Mouse (Mus musculus) liver, embryonic 11.5 days (tissue): ENCODE measurements around the gene Tbpl1. TPM values are rescaled to one million over a fixed set of nuclear protein-coding genes. Genes with fewer than 3 reads are reported as not detected.
A peak's percentile ranks its signal among the peaks of the same experiment; 100 is the strongest.

ENCODE experiments used
- ATAC-seq: fragments of 200-750 bp; cut with Nextera tagmentation; replicated peaks from 2 replicates; pipeline ENCODE4 v1.8.0; 2017; ENCODE audit warnings: moderate number of reproducible peaks, mild to moderate bottlenecking, moderate TSS enrichment, moderate library complexity; ENCODE audit not compliant: low FRiP score
- DNase-seq: peaks from one replicate; pipeline ENCODE4 v3.0.0-alpha.2; 2017; ENCODE audit warnings: low spot score
- H3K27ac ChIP-seq: fragments of 300-500 bp; sonication (generic); 2 replicates; pipeline ENCODE4 v1.5.1; 2014; ENCODE audit warnings: mild to moderate bottlenecking, low read depth, low read length, control low read depth
- H3K27me3 ChIP-seq: fragments of 300-500 bp; sonication (generic); replicated peaks from 2 replicates; pipeline ENCODE4 v1.6.1; 2014; ENCODE audit warnings: low read length, mixed read lengths; ENCODE audit not compliant: control insufficient read depth, insufficient read depth
- H3K36me3 ChIP-seq: fragments of 300-500 bp; sonication (generic); 2 replicates; pipeline ENCODE4 v1.6.1; 2014; ENCODE audit warnings: mild to moderate bottlenecking, low read length, moderate library complexity, mixed read lengths; ENCODE audit not compliant: control insufficient read depth, insufficient read depth
- H3K4me1 ChIP-seq: fragments of 300-500 bp; sonication (generic); replicated peaks from 2 replicates; pipeline ENCODE4 v1.6.1; 2014; ENCODE audit warnings: low read length, mixed read lengths; ENCODE audit not compliant: control insufficient read depth, insufficient read depth
- H3K4me2 ChIP-seq: fragments of 300-500 bp; sonication (generic); 2 replicates; pipeline ENCODE4 v1.6.1; 2014; ENCODE audit warnings: mild to moderate bottlenecking, control low read depth, moderate library complexity
- H3K4me3 ChIP-seq: fragments of 300-500 bp; sonication (generic); 2 replicates; pipeline ENCODE4 v1.5.1; 2014; ENCODE audit warnings: low read depth, low read length, control low read depth
- H3K9ac ChIP-seq: fragments of 300-500 bp; sonication (generic); 2 replicates; pipeline ENCODE4 v1.6.1; 2014; ENCODE audit warnings: low read depth, low read length, control low read depth
- H3K9me3 ChIP-seq: fragments of 300-500 bp; sonication (generic); 2 replicates; pipeline ENCODE4 v1.6.1; 2016; ENCODE audit warnings: low read length, inconsistent platforms, mixed read lengths; ENCODE audit not compliant: control insufficient read depth
- WGBS: fragments of 180-500 bp; shearing (Covaris S2); extraction: QIAGEN DNeasy Blood & Tissue Kit; methylation state at CpG from one replicate; pipeline ENCODE4 v1.1.7; 2014; 5-methylcytosine and 5-hydroxymethylcytosine counted together
- polyA plus RNA-seq: library from polyadenylated mRNA; unstranded; fragments of >200 nt; fragmentation: Nextera tagmentation; extraction: Ambion mirVana; gene quantifications from 2 replicates; pipeline ENCODE4 v1.2.1, GENCODE M21; 2014

Tbpl1 gene
- polyA plus RNA-seq, 1 experiment from 2014 or later: 61.9 TPM

GRCm38 (mm10) chr10:22746334-22747322, 14.9 kb upstream of the Tbpl1 start:
- no peak overlapping the region for H3K4me2 ChIP-seq
- ATAC-seq: no peak
- DNase-seq: no peak
- no peaks in the 10 kb centered on the region for H3K9me3 ChIP-seq
- no peak overlapping the region for H3K9ac ChIP-seq
- H3K27ac ChIP-seq: no peak overlapping the region
- H3K4me3 ChIP-seq: no peak overlapping the region
- WGBS: 65% methylated on average over 13 of the region's 13 CpGs
- H3K4me1 ChIP-seq: no peaks in the 10 kb centered on the region
- H3K27me3 ChIP-seq: no peaks in the 10 kb centered on the region
- H3K36me3 ChIP-seq: no peaks in the 10 kb centered on the region

GRCm38 (mm10) chr10:22745922-22746321, 14.2 kb upstream of the Tbpl1 start:
- no peak for DNase-seq
- Histone ChIP-seq H3K4me3 (no peak overlapping the region), H3K9me3 (no peaks in the 10 kb centered on the region), H3K4me2 (no peak overlapping the region), H3K27ac (no peak overlapping the region), H3K9ac (no peak overlapping the region), H3K36me3 (no peaks in the 10 kb centered on the region), H3K27me3 (no peaks in the 10 kb centered on the region), H3K4me1 (no peaks in the 10 kb centered on the region)
- WGBS: 51% methylated on average over 7 of the region's 7 CpGs
- ATAC-seq: no peak

GRCm38 (mm10) chr10:22732181-22732580, 443 bp upstream of the Tbpl1 start:
- H3K4me1 ChIP-seq: peaks cover 15% of the 10 kb centered on the region
- H3K4me2 ChIP-seq: peak overlapping the region; percentile 89
- DNase-seq (no peak), ATAC-seq (no peak)
- peak overlapping the region; percentile 86; the same call in 1 of the 2 replicates for H3K27ac ChIP-seq
- H3K36me3 ChIP-seq: no peaks in the 10 kb centered on the region
- H3K9me3 ChIP-seq: no peaks in the 10 kb centered on the region
- H3K27me3 ChIP-seq: no peaks in the 10 kb centered on the region
- peak overlapping the region; percentile 96 for H3K4me3 ChIP-seq
- H3K9ac ChIP-seq: peak overlapping the region; percentile 95
- 39% methylated on average over 10 of the region's 10 CpGs for WGBS

- Histone ChIP-seq H3K27ac (peak overlapping the region; percentile 86), H3K4me1 (peaks cover 25% of the 10 kb centered on the region), H3K27me3 (no peaks in the 10 kb centered on the region), H3K9ac (peak overlapping the region; percentile 95), H3K4me2 (peak overlapping the region; percentile 96), H3K9me3 (no peaks in the 10 kb centered on the region), H3K4me3 (peak overlapping the region; percentile 96), H3K36me3 (no peaks in the 10 kb centered on the region)
- WGBS: under 1% methylated on average over 29 of the region's 33 CpGs
- peak; percentile 43; the same call in 1 of the 2 replicates for ATAC-seq
- DNase-seq: no peak
These were observed 806 bp downstream of the Tbpl1 start for GRCm38 (mm10) chr10:22730992-22731271.

- H3K36me3 ChIP-seq: no peaks in the 10 kb centered on the region
- no peaks in the 10 kb centered on the region for H3K9me3 ChIP-seq
- ATAC-seq (peak; percentile 59), DNase-seq (no peak)
- H3K4me2 ChIP-seq: peak overlapping the region; percentile 96
- WGBS: 1% methylated on average over 39 of the region's 39 CpGs
- H3K27ac ChIP-seq: peak overlapping the region; percentile 86
- H3K9ac ChIP-seq: peak overlapping the region; percentile 95
- peaks cover 26% of the 10 kb centered on the region for H3K4me1 ChIP-seq
- H3K4me3 ChIP-seq: peak overlapping the region; percentile 96
- H3K27me3 ChIP-seq: no peaks in the 10 kb centered on the region
These were observed 1.3 kb downstream of the Tbpl1 start for GRCm38 (mm10) chr10:22730266-22730991.

GRCm38 (mm10) chr10:22728257-22728656, 3.5 kb downstream of the Tbpl1 start:
- Histone ChIP-seq H3K4me2 (no peak overlapping the region), H3K27ac (no peak overlapping the region), H3K27me3 (no peaks in the 10 kb centered on the region), H3K9ac (no peak overlapping the region), H3K4me3 (no peak overlapping the region), H3K4me1 (peaks cover 33% of the 10 kb centered on the region), H3K9me3 (no peaks in the 10 kb centered on the region), H3K36me3 (no peaks in the 10 kb centered on the region)
- 82% methylated on average over 1 of the region's 1 CpGs for WGBS
- DNase-seq: no peak
- no peak for ATAC-seq

- ATAC-seq (no peak), DNase-seq (no peak)
- Histone ChIP-seq H3K4me3 (no peak overlapping the region), H3K36me3 (no peaks in the 10 kb centered on the region), H3K27ac (no peak overlapping the region), H3K4me1 (peaks cover 29% of the 10 kb centered on the region), H3K4me2 (peak overlapping the region; percentile 14; the same call in 1 of the 2 replicates), H3K9ac (no peak overlapping the region), H3K9me3 (no peaks in the 10 kb centered on the region), H3K27me3 (no peaks in the 10 kb centered on the region)
- 82% methylated on average over 7 of the region's 7 CpGs for WGBS
These were observed 5.4 kb downstream of the Tbpl1 start for GRCm38 (mm10) chr10:22726295-22726694.

- Histone ChIP-seq H3K36me3 (no peaks in the 10 kb centered on the region), H3K27me3 (no peaks in the 10 kb centered on the region), H3K4me2 (no peak overlapping the region), H3K4me1 (peaks cover 35% of the 10 kb centered on the region), H3K9me3 (no peaks in the 10 kb centered on the region), H3K27ac (no peak overlapping the region), H3K9ac (no peak overlapping the region), H3K4me3 (no peak overlapping the region)
- ATAC-seq (no peak), DNase-seq (no peak)
- 30% methylated on average over 4 of the region's 4 CpGs for WGBS
These were observed 6.6 kb downstream of the Tbpl1 start for GRCm38 (mm10) chr10:22725166-22725565.
